Mouse (Mus musculus): ENCODE results near the gene Il20rb. TPM values are rescaled to one million over a fixed set of nuclear protein-coding genes. Genes with fewer than 3 reads are reported as not detected.

The Il20rb gene
- polyA plus RNA-seq, 1 experiment from 2014 or later, result 1.2 TPM

DNA sequence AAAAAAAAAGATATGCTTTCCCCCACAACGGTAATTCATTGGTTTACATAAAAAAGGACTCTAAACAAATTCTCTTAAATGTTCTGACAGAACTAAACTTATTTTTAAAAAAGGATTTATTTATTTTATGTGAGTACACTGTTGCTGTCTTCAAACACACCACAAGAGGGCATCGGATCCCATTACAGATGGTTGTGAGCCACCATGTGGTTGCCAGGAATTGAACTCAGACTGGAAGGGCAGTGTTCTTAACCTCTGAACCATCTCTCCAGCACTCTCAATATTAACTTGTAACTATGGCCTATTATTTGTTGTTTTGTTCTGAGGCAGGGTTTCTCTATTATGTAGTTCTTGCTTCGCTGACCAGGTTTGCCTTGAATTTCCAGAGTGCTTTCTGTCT is 33.4 kb upstream of the Il20rb start:
- no peaks in the 10 kb centered on the region for H3K4me1 ChIP-seq (ENCODE audit: control insufficient read depth, insufficient read depth, low read length)
- no peak overlapping the region for H3K4me2 ChIP-seq (ENCODE audit: low read depth, severe bottlenecking)
- 96% methylated on average over 3 of the region's 3 CpGs for WGBS

DNA sequence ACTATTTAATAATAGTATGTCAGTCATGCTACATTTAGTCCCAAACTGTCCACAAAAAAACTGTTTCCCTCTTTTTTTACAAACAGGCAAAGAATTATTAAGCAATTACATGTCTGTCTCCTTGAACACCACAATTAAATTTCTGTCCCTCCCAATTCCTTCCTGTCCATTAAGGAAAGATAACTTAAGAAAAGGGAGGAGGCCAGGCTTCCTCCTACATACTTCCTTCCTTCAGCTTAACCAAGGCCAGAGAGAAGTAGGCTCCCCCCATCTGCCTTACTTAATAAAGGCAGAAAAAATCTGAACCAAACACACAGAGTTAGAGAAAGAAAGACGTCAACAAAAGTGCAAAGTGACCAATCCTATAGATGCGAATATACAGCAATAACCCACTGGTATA is 21.0 kb upstream of the Il20rb start:
- ATAC-seq (ENCODE audit: insufficient number of reproducible peaks, low FRiP score, low TSS enrichment, low read depth), result no peak
- no peaks in the 10 kb centered on the region for H3K4me1 ChIP-seq (ENCODE audit: control insufficient read depth, insufficient read depth, low read length)
- H3K27me3 ChIP-seq (ENCODE audit: control insufficient read depth, insufficient read depth, low read length), result no peaks in the 10 kb centered on the region
- no peaks in the 10 kb centered on the region for H3K9me3 ChIP-seq (ENCODE audit: control insufficient read depth, low read length)
- DNase-seq (ENCODE audit: low spot score), result no peak
- H3K4me3 ChIP-seq (ENCODE audit: low read depth, low read length), result no peak overlapping the region
- no peak overlapping the region for H3K4me2 ChIP-seq (ENCODE audit: low read depth, severe bottlenecking)
- H3K9ac ChIP-seq (ENCODE audit: low read length), result no peak overlapping the region
- 92% methylated on average over 2 of the region's 2 CpGs for WGBS
- no peak overlapping the region for H3K27ac ChIP-seq (replicated peaks; ENCODE audit: low read depth, low read length)
- no peaks in the 10 kb centered on the region for H3K36me3 ChIP-seq (ENCODE audit: control insufficient read depth, insufficient read depth, low read length)

More for the DNA sequence above, 33.4 kb upstream of the Il20rb start:
- no peak for ATAC-seq (ENCODE audit: insufficient number of reproducible peaks, low FRiP score, low TSS enrichment, low read depth)
- Histone ChIP-seq H3K9me3 (ENCODE audit: control insufficient read depth, low read length) (no peaks in the 10 kb centered on the region), H3K27ac (replicated peaks; ENCODE audit: low read depth, low read length) (no peak overlapping the region), H3K4me3 (ENCODE audit: low read depth, low read length) (no peak overlapping the region), H3K36me3 (ENCODE audit: control insufficient read depth, insufficient read depth, low read length) (no peaks in the 10 kb centered on the region), H3K9ac (ENCODE audit: low read length) (no peak overlapping the region), H3K27me3 (ENCODE audit: control insufficient read depth, insufficient read depth, low read length) (no peaks in the 10 kb centered on the region)
- DNase-seq (ENCODE audit: low spot score), result no peak

DNA sequence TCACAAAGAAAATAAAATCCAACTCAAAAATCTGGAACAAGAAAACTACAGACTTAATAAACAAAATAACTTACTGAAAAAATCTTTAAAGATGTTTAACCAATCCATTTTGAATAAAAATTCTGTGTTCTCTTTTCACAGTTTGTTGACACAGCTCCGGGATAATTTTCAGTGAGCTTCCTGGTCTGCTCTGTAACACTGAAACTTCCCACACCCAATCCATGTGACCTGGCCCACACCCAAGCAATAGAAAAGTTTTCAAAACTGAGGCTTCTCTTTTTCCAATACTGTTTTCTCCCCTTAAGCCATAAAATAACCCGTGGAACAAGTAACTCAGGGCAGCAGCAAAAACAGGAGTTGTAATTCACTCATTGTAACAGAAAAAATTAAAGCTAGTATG is 20.1 kb upstream of the Il20rb start:
- Histone ChIP-seq H3K4me3 (ENCODE audit: low read depth, low read length) (no peak overlapping the region), H3K4me2 (ENCODE audit: low read depth, severe bottlenecking) (no peak overlapping the region), H3K4me1 (ENCODE audit: control insufficient read depth, insufficient read depth, low read length) (no peaks in the 10 kb centered on the region), H3K27ac (replicated peaks; ENCODE audit: low read depth, low read length) (no peak overlapping the region), H3K9me3 (ENCODE audit: control insufficient read depth, low read length) (no peaks in the 10 kb centered on the region), H3K9ac (ENCODE audit: low read length) (no peak overlapping the region), H3K27me3 (ENCODE audit: control insufficient read depth, insufficient read depth, low read length) (no peaks in the 10 kb centered on the region), H3K36me3 (ENCODE audit: control insufficient read depth, insufficient read depth, low read length) (no peaks in the 10 kb centered on the region)
- ATAC-seq (ENCODE audit: insufficient number of reproducible peaks, low FRiP score, low TSS enrichment, low read depth) (no peak), DNase-seq (ENCODE audit: low spot score) (no peak)
- WGBS, result 84% methylated on average over 2 of the region's 2 CpGs

DNA sequence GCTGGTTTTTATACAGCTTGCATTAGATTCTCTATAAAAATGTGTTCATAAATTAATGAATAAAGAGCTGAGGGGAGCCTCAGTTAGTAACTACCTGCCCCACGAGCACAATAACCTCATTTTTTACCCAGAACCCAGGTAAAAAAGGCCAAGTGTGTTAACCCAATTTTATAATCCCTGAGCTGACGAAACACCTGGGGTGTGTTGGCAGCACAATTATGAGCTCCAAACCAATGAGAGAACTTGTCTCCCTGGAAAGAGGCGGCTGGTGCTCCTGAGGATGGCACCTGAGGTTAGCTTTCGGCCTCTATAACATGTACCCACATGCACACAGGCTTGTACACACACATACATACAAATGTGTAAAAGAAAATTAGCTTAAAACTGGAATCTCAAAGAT is 18.9 kb upstream of the Il20rb start:
- Histone ChIP-seq H3K4me3 (ENCODE audit: low read depth, low read length) (no peak overlapping the region), H3K27me3 (ENCODE audit: control insufficient read depth, insufficient read depth, low read length) (no peaks in the 10 kb centered on the region), H3K9ac (ENCODE audit: low read length) (no peak overlapping the region), H3K27ac (replicated peaks; ENCODE audit: low read depth, low read length) (no peak overlapping the region), H3K4me1 (ENCODE audit: control insufficient read depth, insufficient read depth, low read length) (no peaks in the 10 kb centered on the region), H3K9me3 (ENCODE audit: control insufficient read depth, low read length) (no peaks in the 10 kb centered on the region), H3K4me2 (ENCODE audit: low read depth, severe bottlenecking) (no peak overlapping the region), H3K36me3 (ENCODE audit: control insufficient read depth, insufficient read depth, low read length) (no peaks in the 10 kb centered on the region)
- whole genome bisulfite sequencing, result 93% methylated on average over 4 of the region's 4 CpGs
- ATAC-seq (ENCODE audit: insufficient number of reproducible peaks, low FRiP score, low TSS enrichment, low read depth), result no peak
- no peak for DNase-seq (ENCODE audit: low spot score)

DNA sequence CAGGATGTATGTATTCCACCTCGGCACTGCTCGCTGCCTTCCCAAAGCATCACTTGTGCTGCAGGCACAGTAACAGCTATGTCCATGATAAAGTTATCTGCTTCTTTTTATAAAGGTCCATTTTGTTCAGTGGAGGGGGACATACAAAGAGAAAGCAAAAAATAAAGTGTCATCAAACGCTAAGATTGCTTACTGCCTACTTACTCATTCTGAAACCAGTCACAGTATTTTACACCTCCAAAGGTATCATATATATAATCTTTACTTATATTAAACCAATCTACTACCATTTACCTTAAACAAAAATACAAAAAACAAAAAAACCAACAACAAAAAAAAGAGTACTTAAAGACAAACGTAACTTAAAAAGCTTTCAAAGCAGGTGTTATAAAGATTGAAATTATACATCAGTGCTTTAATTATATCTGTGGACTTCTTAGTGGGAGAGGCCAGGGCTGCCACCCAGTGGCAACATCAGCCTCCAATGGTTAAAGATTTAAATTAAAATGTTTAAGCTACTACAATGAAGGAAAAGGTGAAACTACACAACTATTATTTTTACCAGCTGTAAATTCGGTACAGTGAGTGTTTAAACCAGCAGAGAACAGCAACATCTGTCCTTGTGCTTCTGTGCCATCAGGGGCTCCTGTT is 7.1 kb upstream of the Il20rb start:
- H3K27ac ChIP-seq (replicated peaks; ENCODE audit: low read depth, low read length), result no peak overlapping the region
- no peak overlapping the region for H3K4me3 ChIP-seq (ENCODE audit: low read depth, low read length)
- H3K9me3 ChIP-seq (ENCODE audit: control insufficient read depth, low read length), result no peaks in the 10 kb centered on the region
- ATAC-seq (ENCODE audit: insufficient number of reproducible peaks, low FRiP score, low TSS enrichment, low read depth) (no peak), DNase-seq (ENCODE audit: low spot score) (no peak)
- H3K36me3 ChIP-seq (ENCODE audit: control insufficient read depth, insufficient read depth, low read length), result no peaks in the 10 kb centered on the region; the same call in 1 of the 2 replicates
- no peaks in the 10 kb centered on the region for H3K4me1 ChIP-seq (ENCODE audit: control insufficient read depth, insufficient read depth, low read length)
- H3K9ac ChIP-seq (ENCODE audit: low read length), result no peak overlapping the region
- no peaks in the 10 kb centered on the region for H3K27me3 ChIP-seq (ENCODE audit: control insufficient read depth, insufficient read depth, low read length)
- WGBS, result 89% methylated on average over 5 of the region's 5 CpGs
- H3K4me2 ChIP-seq (ENCODE audit: low read depth, severe bottlenecking), result no peak overlapping the region

DNA sequence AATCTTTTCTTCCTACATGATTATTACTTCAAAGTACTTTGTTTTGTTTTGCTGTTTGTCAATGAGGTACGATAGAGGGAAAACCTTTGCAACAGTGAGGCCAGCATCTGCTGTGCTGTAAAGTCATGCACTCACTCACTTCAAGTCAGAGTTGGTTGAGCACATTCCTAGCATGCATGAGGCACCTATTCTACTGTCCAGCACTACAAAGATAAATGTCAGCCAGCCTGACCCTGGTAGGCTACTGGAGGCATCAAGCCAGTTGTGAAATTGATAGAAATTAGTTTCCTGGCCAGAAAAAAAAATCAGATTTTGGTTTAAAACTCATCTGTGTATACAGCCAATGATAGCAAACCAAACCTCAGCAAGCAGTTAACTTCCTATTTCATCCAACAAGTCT is 4.8 kb upstream of the Il20rb start:
- H3K36me3 ChIP-seq (ENCODE audit: control insufficient read depth, insufficient read depth, low read length), result no peaks in the 10 kb centered on the region; the same call in 1 of the 2 replicates
- 90% methylated on average over 1 of the region's 1 CpGs for WGBS

DNA sequence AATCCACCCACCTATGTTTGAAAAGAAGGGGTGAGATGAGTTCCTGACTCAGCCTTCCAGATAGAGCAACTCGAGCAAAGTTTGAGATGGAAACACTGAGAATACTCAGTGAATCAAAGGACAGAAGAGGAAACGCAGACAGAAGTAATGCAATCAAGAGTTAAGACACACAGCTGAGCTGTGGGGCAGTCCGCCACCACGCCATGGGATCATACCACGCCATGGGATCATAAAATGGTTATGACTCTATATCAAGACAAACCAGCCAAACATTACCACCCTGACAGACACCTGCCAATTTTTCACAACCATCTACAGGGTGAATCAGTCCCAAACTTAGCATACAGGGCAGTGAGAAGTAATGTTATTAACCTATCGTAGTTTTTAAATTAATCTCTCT is 2.4 kb upstream of the Il20rb start:
- no peak overlapping the region for H3K4me3 ChIP-seq (ENCODE audit: low read depth, low read length)
- DNase-seq (ENCODE audit: low spot score), result no peak
- H3K36me3 ChIP-seq (ENCODE audit: control insufficient read depth, insufficient read depth, low read length), result no peaks in the 10 kb centered on the region; the same call in 1 of the 2 replicates
- no peaks in the 10 kb centered on the region for H3K27me3 ChIP-seq (ENCODE audit: control insufficient read depth, insufficient read depth, low read length)
- no peak overlapping the region for H3K9ac ChIP-seq (ENCODE audit: low read length)
- no peak overlapping the region for H3K27ac ChIP-seq (replicated peaks; ENCODE audit: low read depth, low read length)
- no peak overlapping the region for H3K4me2 ChIP-seq (ENCODE audit: low read depth, severe bottlenecking)
- no peak for ATAC-seq (ENCODE audit: insufficient number of reproducible peaks, low FRiP score, low TSS enrichment, low read depth)
- H3K4me1 ChIP-seq (ENCODE audit: control insufficient read depth, insufficient read depth, low read length), result no peaks in the 10 kb centered on the region
- 96% methylated on average over 6 of the region's 6 CpGs for WGBS
- no peaks in the 10 kb centered on the region for H3K9me3 ChIP-seq (ENCODE audit: control insufficient read depth, low read length)

More for the DNA sequence above, 4.8 kb upstream of the Il20rb start:
- H3K27ac ChIP-seq (replicated peaks; ENCODE audit: low read depth, low read length), result no peak overlapping the region
- DNase-seq (ENCODE audit: low spot score) (no peak), ATAC-seq (ENCODE audit: insufficient number of reproducible peaks, low FRiP score, low TSS enrichment, low read depth) (no peak)
- no peak overlapping the region for H3K4me3 ChIP-seq (ENCODE audit: low read depth, low read length)
- no peaks in the 10 kb centered on the region for H3K4me1 ChIP-seq (ENCODE audit: control insufficient read depth, insufficient read depth, low read length)
- no peak overlapping the region for H3K9ac ChIP-seq (ENCODE audit: low read length)
- no peaks in the 10 kb centered on the region for H3K9me3 ChIP-seq (ENCODE audit: control insufficient read depth, low read length)
- H3K27me3 ChIP-seq (ENCODE audit: control insufficient read depth, insufficient read depth, low read length), result no peaks in the 10 kb centered on the region
- H3K4me2 ChIP-seq (ENCODE audit: low read depth, severe bottlenecking), result no peak overlapping the region

DNA sequence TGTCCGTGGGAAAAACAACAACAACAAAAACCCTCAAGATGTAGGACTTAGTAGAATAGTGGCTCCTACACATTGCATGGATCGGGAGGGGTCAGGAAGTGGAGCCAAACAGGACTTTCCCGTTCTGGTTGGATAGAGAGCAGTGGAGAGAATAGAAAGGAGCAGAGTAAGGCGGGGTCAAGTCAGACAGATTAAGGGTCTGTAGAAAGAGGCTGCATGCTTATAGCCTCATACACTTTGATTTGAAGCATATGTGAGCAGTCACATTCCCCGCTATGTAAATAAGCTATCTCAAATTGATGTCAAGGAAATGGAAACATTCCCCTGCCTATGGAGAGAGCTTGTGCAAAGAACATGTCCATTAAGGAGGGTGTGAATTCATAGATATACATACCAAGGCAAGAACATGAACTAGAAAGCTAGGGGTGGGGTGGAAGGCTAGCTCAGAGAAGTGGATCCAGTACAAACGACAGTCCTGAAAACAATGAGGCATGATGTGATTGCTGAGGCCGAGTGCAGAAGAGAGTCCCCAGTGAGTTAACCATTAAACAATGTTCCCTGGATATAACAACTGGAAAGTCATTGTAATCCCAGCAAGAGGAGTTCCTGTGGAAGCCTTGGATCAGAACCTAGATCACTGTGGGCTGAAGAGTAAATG is 1.6 kb upstream of the Il20rb start:
- H3K4me3 ChIP-seq (ENCODE audit: low read depth, low read length), result no peak overlapping the region
- H3K27me3 ChIP-seq (ENCODE audit: control insufficient read depth, insufficient read depth, low read length), result no peaks in the 10 kb centered on the region
- no peak overlapping the region for H3K4me2 ChIP-seq (ENCODE audit: low read depth, severe bottlenecking)
- H3K27ac ChIP-seq (replicated peaks; ENCODE audit: low read depth, low read length), result no peak overlapping the region
- no peak overlapping the region for H3K9ac ChIP-seq (ENCODE audit: low read length)
- DNase-seq (ENCODE audit: low spot score), result no peak
- WGBS, result 83% methylated on average over 7 of the region's 7 CpGs
- H3K36me3 ChIP-seq (ENCODE audit: control insufficient read depth, insufficient read depth, low read length), result no peaks in the 10 kb centered on the region; the same call in 1 of the 2 replicates
- H3K4me1 ChIP-seq (ENCODE audit: control insufficient read depth, insufficient read depth, low read length), result no peaks in the 10 kb centered on the region
- ATAC-seq (ENCODE audit: insufficient number of reproducible peaks, low FRiP score, low TSS enrichment, low read depth), result no peak
- no peaks in the 10 kb centered on the region for H3K9me3 ChIP-seq (ENCODE audit: control insufficient read depth, low read length)

Measured in limb, embryonic 11.5 days (tissue).